Mouse (Mus musculus) layer of hippocampus, postnatal 25 days (tissue): ENCODE data around the gene Emc8. TPM values are rescaled to one million over a fixed set of nuclear protein-coding genes. Genes with fewer than 3 reads are reported as not detected.

Experiments
- DNase-seq, 2 experiments: peaks; one replicate each; pipeline ENCODE4 v3.0.0; 2022; ENCODE audit warnings: mixed read lengths in 2 of 2, low spot score in 1 of 2; ENCODE audit errors: extremely low spot score in 1 of 2
- total RNA-seq, 2 experiments: library from RNA; stranded (reverse); gene quantifications; 2 replicates each; pipeline ENCODE4 v1.2.3; 2021

Gene Emc8
- total RNA-seq, 2 experiments from 2014 or later: 73.4 to 89.1 TPM

DNA sequence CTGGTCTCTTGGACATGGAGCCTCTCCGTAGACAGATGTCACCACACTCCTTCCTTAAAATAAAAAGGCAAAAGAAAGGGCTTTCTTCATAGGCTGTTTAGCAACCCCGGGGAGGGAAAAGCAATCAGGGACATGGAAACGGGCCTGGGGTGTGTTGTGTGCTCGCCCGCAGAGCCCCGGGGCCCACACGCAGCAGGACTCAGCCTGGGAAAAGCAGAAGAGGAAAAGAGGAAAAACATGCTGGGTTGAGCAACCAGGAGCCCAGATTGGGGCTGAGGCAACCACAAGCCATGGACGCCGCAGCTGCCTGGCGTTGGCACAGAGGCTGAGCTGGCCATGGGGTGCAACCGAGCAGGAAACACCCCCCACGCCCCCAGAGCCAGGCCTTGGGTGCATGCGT lies 17.7 kb upstream of the Emc8 start:
- no peak for DNase-seq

DNA sequence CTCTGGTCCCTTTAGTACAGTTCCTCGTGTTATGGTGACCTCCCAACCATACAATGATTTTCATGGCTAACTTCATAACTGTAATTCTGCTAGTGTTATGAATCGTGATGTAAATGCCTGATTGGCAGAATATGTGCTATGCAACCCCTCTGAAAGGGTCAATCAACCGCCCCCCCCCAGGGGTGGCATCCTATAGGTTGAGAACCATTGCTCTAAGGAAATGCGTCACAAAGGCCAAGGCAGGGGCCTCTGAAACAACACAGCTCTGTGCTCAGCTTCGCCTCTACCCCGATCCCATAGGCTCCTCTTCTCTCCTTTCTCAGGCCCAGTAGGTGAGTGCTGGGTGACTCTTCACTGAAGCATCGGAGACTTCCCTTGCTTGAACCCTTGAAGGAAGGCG lies 17.2 kb upstream of the Emc8 start:
- DNase-seq: no peak

DNA sequence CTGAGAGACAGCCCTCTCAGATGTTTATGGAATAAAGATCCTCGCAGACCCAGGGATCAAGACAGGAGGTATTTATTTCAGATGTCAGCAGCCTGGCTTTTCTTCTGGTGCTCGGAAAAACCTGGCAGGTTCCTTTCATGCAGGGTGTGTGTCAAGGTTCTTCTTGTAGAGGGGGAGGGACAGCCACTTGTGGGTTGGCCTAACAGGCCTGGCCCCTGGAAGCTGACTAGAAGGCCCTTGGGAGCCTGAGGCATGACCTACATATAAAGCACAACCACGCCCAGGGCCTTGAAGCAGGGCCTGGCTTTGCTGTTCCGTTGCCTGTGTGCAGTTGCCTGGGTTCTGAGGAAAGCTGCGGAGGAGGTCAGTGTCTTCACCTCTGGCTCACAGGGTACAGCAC lies 16.7 kb upstream of the Emc8 start:
- DNase-seq: no peak

DNA sequence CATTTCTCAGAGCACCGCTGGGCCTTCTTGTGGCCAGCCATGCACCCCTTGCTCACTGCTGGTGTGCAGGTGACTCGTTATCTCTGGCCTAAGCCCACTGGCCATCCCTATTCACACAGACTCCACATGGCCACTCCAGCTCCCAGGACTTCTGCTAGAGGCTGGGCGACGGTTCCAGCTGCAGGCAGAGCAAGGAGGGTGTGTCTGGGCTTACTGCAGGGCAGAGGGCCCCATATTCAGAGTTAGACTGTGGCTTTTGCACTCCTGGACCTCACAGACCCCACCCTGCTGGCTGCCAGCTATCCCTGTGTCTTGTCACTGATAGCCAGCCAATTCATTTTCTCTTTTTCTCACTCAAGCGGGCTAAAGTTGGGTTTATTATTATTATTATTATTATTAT lies 15.7 kb upstream of the Emc8 start:
- no peak for DNase-seq

DNA sequence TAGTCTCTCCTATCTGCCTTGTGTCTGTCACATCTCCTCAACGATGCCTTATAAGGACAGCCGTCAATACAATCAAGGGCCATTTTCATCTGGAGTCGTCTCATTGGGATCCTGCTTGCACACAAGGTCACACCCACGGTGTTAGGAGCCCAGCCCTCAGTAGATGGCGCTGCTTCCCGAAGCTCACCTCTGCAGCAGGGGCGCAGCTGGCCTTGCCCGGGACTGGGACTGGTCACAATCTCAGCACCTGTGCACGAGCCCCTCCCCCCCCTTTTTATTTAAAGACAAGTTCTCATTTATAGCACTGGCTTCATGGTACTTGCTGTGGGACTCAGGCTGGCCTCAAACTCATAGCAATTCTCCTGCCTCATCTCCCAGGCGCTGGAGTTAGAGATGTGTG lies 15.2 kb upstream of the Emc8 start:
- peak in 1 of 2 experiments; percentile 71 for DNase-seq

DNA sequence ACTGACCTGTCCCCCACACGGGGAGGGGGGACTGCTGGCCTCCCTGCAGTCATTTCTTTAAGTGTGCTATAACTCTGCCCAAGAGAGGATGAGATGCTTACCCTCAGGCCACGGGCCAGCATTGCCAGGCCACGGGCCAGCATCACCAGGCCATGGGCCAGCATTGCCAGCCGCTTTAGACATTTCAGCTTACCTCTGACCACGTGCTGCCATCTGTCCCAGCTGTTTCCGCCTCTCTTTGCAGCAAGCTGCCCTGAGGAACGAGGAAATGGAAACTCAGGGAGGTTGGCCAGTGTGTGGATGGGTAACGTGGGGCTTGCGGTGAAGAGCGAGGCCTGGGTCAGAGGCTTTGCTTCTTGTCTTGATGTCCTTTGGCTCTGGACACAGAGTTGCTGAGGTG lies 12.7 kb upstream of the Emc8 start:
- DNase-seq: no peak

DNA sequence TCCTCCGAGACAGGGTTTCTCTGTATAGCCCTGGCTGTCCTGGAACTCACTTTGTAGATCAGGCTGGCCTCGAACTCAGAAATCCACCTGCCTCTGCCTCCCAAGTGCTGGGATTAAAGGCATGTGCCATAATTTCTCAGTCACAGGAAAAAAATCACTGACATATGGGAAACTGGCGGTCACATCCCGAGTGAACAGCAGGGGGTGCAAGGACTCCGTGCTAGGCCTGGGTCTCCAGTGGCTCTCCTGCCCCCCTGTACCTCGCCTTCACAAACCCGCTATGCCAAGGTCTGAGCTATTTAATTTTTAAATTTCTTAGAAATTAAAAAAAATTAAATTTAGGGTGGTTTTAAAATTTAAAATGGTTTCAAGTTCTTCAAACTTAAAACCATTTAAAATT lies 12.0 kb upstream of the Emc8 start:
- peak; percentile 36 to 64 for DNase-seq

DNA sequence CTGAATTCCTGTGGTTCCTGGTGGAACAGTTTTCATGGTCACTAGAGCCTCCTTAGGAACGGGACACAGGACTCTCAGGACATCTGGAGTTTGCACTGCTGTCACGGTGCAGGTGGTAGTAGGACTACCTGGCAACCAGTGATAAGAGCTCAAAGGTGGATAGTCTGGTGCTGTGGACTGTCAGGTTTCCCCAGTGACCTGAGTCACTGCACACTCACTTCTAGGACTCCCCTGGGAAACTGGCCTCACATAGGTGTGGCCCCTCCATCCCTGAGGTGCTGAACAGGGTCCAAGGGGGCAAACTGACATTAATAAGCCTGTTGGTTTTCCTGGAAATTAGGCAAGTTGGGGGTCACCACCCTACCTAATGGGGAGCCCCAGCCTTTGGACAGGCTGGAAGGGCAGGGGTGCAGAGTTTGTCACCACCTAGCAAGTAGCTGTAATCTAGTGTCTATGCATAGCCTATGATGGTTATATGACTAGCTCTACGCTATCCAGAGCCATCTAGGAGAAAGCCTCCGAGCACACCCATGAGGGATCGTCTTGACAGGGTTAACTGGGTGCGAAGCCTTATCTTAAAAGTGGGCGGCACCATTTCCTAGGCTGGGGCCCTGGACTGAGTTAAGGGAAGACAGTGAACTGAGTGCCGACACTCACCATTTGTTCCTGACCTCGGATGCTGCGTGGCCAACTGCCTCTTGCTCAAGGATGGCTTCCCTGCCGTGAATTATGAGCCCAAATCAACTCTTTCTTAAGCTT lies 11.4 kb upstream of the Emc8 start:
- no peak for DNase-seq

DNA sequence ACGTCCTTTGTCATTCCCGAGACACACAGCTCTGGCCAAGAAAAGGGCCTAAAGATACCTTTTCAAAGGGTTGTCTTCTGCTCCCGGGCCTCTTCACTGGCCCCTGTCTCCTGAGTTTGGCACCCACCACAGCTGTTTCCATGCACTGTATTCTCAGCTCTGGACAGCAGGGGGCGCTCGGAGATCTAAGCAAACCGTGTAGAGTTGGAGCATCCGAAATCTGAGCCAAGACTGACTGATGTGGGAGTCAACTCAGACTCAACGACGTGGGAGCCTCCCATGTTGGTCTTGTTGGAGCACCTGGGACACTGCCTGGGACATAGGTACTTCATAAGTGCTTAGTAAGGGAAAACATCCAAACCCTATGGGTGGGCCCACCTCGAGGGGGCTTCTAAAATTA lies 10.1 kb upstream of the Emc8 start:
- DNase-seq: peak; percentile 83 to 98

DNA sequence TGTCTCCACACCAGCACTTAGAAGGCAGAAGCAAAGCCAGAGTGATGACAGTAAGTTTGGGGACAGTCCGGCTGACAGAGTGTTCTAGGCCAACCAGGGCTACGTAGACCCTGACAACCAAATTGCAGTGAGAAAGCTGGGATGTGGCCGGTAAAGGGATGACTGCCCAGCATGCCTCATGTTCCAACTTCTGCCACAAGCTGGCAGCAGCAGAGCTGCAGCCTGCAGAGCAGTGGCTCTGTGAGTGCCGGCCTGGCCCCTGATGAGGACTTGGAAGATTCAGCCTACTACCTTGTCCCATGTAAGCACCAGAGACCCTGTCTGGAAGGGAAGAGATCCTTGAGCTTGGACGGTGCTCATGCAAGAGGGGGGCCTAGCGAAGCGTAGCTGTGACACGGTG lies 7.3 kb upstream of the Emc8 start:
- DNase-seq: no peak

DNA sequence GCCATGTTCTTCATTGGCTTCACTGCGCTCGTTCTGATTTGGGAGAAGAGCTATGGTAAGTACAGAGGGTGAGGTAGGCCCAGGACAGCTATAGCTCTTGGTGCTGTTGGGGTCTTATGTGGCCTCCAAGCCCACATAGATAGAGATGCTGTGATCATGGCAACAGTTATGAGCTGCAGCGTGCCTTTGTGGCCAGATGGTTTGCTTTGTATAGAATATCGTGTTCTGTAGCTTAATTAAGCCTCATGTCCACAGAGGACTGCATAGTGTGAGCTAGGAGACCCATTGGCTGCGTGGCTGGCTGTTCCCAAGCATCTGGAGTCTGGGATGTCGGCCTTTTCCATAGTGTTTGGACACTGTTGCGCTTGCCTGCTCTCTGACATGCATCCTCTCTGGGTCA lies 4.9 kb upstream of the Emc8 start:
- DNase-seq: no peak

DNA sequence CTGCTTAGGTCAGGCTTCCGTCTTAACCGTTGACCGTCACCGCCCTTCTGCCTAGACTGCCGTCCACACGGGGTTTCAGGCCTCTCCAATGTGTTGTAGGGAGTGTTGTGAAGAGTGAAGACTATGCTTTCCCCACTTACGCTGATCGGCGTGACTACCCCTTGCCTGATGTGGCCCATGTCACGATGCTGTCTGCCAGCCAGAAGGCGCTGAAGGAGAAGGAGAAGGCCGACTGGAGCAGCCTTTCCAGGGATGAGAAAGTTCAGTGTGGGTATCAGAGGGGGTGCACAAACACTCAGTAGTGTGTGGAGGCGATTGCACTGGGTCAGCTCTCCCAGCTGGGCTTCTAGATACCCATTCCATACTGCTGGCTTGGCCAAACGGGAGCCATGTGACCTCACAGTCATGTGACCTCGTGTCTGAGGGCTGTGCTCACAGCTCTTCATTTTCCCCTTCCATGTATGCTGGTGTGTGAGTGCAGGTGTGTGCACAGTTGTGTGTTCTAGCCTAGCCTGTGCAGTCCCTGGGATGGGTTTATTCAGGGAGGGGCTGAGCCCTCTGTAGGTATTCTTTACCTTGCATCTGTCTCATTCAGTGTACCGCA lies 4.4 kb upstream of the Emc8 start:
- DNase-seq: no peak

DNA sequence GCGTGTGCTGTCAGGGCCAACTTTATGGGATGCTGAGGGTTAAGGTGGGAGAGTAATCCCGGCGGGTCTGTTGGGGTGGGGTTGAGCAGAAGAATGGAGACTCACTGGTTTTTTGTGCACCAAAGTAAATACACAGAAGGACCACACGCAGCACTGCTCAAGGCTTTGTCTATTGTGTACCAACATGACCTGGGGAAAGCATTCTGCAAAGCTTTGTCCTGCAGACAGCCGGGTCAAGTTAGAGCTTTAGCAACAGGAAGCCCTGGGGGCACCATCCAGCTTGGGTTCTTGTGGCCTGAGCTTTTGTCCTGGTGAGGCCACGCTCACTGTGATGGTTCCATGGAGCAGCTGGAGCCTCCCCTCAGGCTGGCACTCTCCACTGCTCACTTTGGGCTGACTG lies 3.4 kb upstream of the Emc8 start:
- no peak for DNase-seq

DNA sequence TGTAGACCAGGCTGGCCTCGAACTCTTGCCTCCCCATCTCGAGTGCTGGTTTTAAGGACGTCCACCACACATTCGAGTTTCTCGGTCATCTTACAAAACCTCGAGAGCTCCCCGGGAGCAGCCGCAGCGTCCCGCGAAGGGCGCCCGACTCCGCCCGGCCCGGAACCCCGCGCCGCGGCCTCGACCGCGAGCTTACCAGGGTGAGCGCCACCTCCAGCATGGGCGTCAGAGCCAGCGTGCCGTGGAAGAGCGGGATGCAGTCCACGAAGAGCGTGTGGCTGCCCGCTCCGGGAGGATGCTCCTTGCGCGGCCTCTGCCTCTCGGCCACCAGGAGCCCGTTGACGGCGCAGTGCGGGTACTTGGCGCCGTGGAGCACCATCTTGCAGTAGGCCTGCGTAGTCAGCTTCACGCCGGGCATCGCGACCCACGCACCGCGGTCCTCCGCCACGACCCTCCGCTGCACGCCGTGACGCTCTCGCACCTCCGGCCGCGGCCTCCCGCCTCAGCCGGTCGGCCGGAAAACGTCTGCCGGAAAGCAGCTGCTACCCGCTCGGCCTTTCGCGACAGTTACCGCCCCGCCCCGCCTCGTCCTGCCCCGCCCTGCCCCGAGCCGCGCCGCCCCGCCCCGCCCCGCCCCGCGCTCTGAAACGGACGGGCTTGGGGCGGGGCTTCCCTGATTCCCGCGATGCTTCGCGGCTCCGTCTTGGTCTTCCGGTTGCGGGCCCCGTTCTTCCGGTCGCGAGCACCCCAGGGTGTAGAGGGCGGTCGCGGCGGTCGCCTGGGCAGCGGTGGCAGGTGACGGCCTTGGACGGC lies 606 bp downstream of the Emc8 start, which contains the start of the genes Gm27021 and Cox4i1:
TSS of gene Gm27021 (minus strand) at position 519 of the 813 bp plus-strand sequence.
TSS of gene Cox4i1 (plus strand) at position 662 of the 813 bp plus-strand sequence.
- DNase-seq: peak; percentile 76 to 83

DNA sequence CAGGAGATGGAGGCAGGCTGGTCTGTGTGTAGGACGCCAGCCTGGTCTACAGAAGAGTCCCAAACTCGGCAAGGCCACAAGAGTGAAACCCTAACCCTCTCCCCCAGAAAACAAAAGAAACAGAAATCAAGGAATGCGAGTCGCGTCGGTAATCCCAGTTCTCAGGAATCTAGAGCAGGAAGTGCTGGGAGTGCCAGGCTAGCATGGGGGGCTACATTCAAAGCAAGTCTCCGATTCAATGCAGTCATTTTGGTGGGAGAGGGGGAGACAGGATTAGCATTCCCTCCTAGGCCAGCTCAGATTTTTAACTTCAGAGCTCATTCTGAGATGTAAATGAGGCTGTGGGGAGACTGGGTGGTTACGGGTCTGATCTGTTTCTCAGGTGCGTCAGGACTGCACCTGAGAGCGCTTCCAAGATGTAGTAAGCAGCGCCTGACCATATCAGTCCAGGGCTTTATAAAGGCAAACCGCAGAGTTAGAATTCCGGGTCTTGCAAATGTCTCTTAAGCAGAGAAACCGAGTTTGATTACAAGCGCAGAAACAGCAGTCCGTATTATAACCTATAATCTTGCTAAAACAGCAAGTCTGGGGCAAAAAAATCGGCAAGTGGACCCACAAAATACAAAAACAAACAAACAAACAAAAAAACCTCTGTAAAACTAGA lies 1.4 kb downstream of the Emc8 start:
- DNase-seq: no peak

DNA sequence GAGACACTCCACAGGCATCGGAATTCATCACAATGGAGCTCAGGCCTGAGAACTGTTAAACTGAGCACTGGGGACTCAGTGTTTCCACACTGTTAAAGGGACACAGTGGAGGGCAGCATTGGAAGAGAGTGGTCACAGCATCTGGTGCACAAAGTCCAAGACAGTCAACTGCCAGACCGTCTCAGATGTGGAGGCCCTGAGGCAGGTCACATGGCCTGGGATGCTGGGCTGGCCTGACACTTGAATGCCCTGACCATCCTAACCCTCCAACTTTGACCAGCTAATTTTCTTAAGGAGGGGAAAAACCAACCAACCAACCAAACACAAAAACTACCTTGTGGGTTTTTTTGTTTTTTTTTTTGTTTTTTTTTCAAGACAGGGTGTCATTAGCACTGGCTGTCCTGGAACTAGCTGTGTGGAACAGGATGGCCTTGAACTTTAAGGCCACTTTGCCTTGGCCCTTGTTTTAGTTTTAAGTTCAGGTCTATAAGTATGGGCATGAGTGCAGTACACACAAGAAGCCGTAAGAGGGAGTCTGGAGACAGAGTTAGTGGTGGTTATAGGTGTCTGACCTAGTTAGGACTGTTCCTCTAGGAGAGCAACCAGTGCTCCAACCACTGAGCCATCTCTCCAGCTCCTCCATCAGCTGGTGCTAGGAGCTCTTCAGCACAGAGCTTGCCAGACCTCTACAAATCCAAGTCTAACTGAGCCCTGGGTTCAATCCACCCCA lies 2.5 kb downstream of the Emc8 start:
- no peak for DNase-seq

DNA sequence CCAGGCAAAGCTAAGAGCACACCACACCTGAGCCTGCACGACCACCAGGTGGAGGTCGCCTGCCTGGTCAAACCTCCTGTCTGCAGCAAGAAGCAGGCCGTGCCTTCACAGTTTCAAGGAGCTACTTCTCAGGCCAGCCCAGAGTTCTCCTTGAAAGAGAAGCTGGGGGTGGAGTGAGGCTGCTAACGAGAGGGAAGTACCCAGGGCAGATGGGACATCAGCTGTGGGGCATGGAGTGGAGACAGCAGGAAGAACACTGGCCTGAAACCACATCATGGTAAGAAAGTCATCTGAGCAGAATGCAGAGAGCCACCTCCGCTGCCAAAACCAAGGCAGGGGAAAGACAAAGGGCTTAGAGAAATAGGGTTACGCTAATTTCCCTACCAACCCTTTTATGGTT lies 3.8 kb downstream of the Emc8 start:
- no peak for DNase-seq

DNA sequence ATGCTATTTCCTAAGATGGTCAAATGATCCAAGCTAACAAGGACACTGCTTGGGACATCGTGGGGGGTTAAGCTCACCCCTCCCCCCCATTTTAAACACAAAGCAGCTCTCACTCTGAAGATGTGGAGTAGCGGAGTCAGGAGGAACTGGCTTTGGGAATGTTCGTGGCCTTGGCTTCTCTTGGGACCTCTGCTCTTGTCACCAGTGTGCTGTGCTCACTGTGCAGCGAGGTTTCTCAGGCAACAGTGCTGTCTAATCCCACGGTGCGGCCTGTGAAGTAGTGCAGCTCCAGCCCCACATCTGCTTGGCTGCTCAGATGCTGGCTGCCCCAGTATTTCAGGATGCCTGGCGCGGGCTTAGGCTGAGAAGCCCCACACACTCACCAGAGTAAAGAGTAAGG lies 11.0 kb downstream of the Emc8 start:
- DNase-seq: no peak

DNA sequence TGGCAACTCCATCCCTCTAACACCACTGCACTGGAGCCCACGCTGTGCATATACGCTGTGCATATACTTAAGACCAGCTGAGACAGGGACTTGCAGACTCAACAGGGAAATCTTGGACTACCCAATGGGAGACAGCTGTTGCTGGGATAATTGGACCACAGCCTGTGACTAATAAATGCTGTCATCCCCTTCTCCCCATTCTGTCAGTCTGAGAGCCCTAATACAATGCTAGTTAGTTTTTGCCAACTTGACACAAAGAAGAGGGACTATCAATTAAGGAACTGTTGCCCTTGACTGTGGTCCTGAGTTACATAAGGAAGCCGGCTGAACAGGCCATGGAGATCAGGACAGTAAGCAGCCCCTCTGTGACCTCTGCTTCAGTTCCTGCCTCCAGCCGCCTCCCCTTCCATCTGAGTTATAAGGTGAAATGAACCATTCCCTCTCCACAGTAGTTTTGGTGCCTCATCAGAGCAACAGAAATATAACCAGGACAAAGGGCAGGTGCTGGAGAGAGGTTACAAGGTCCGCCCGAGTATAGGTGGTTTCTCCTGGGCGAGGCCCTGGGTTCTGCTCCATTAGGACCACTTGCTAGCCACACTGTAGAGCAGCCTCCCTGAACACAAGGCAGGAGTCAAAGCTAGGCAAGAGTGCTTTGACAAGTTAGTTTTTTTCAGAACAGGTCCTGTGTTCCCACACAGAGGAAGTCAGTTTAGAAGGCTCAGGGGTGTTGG lies 11.9 kb downstream of the Emc8 start:
- no peak for DNase-seq

DNA sequence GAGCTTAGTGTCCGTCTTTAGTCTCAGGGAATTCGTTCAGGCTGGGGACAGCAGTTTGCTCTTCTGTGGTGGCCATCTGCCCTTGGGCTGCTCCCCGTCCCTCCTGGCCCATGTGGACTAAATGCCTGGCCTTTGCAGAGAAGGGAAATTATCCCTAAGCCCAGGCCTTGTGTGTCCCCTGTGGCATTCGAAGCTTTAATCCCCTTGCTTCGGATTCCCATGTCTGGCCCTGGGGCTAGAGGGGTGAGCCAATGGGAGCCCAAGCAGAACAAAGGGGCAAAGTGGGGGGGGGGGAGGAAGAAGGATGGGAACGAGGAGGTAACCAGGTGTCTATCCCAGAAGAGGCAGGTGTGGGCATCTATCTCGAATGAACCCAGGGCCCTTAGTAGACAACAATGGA lies 20.8 kb downstream of the Emc8 start, which contains the start of gene 1190005I06Rik:
TSS of gene 1190005I06Rik (minus strand) at position 101 of the 400 bp plus-strand sequence.
- DNase-seq: no peak
